Mouse (Mus musculus) gonadal fat pad, adult 2 months (tissue): ENCODE results near the gene Acap2. TPM values are rescaled to one million over a fixed set of nuclear protein-coding genes. Genes with fewer than 3 reads are reported as not detected.

ENCODE experiments used
- DNase-seq: peaks from one replicate; pipeline ENCODE4 v3.0.0-alpha.2; 2012; ENCODE audit warnings: low read depth
- polyA plus RNA-seq: library from polyadenylated mRNA; depleted of rRNA; stranded (reverse); fragments of >200 nt; gene quantifications from 2 replicates; pipeline ENCODE4 v1.2.3, GENCODE M21; 2012; rRNA removed

Gene Acap2
- polyA plus RNA-seq: 11.5 and 13.0 TPM in 2 replicates

- peak; percentile 67 for DNase-seq
Measured at GRCm38 (mm10) chr16:31200790-31201567, at the start of gene Acap2. Acap2 (minus strand) TSS chr16:31201245.

- peak; percentile 42 for DNase-seq
Measured at GRCm38 (mm10) chr16:31249401-31249800, 48.4 kb upstream of the Acap2 start.

DNA sequence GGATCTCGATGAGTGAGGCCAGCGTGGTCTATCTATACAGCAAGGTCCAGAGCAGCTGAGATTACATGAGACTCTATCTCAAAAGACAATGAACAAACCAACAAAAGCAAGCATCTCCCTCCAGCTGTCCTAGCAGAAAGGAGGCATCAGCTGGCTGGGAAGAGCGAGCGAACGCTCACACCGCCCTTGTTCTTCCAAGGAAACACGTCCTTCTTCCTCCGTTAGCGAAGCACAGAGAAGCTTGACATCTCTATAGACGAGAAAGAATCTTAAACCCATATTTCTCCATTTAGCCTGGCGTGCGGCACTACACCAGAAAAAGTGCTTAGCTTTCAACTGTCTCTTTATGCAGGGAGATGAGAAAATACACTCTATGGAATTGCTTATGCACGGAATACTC is 47.7 kb upstream of the Acap2 start:
- DNase-seq: no peak

GRCm38 (mm10) chr16:31247442-31247841 is 46.4 kb upstream of the Acap2 start:
- no peak for DNase-seq

DNA sequence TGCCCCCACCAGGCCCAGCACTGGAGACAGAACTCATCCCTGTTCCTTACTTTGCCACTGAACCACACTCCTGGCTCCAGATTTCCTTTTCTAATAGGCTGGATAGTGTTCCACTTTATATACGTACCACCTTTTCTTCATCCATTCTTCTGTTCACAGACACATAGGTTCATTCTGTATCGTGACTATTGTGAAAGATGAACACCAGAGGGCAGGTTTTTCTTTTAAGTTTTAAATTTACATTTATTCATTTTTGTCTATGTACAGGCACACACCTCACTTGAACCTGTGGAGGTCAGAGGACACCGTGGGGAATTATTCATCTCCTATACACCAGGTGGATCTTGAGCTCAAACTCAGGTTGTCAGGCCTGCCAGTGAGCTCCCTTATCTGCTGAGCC is 43.0 kb upstream of the Acap2 start:
- DNase-seq: no peak

DNA sequence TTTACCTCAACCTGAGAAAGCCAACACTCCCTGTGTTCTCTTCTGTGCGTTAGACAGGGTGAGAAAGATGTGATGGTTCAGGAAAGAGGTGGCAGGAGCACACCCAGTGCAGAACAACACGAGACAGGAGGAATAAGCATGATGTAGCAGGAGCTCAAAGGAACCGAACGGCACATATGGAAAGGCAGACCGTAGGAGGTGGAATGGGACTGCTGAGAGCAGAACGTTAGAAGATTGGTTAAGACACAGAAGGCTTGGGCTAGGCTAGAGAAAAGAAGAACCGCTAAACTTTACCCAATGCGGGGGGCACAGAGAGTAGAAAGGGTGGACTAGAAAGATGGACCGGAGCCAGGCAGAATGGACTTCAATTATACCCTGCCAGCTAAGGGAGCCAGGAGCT is 40.4 kb upstream of the Acap2 start:
- no peak for DNase-seq

DNA sequence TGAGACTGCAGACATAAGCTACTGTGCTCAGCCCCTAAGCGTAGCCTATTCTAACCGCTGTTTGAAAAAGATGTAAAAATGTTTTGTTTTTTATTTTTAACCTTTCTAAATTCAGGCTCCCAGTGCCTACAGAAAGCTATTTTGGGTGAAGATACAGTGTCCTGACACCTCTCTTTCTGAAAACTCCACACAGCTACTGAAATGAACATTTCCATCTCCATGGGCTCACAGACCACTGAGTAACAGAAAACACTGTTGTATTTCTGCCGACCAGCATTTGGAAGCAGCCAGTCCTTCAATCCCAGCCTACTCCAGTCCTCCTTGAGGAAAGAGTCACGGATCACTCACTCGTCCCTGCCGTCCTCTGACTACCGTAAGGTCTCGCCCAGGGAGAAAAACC is 39.5 kb upstream of the Acap2 start:
- DNase-seq: no peak

- no peak for DNase-seq
Measured at GRCm38 (mm10) chr16:31238281-31238680, 37.2 kb upstream of the Acap2 start.

DNA sequence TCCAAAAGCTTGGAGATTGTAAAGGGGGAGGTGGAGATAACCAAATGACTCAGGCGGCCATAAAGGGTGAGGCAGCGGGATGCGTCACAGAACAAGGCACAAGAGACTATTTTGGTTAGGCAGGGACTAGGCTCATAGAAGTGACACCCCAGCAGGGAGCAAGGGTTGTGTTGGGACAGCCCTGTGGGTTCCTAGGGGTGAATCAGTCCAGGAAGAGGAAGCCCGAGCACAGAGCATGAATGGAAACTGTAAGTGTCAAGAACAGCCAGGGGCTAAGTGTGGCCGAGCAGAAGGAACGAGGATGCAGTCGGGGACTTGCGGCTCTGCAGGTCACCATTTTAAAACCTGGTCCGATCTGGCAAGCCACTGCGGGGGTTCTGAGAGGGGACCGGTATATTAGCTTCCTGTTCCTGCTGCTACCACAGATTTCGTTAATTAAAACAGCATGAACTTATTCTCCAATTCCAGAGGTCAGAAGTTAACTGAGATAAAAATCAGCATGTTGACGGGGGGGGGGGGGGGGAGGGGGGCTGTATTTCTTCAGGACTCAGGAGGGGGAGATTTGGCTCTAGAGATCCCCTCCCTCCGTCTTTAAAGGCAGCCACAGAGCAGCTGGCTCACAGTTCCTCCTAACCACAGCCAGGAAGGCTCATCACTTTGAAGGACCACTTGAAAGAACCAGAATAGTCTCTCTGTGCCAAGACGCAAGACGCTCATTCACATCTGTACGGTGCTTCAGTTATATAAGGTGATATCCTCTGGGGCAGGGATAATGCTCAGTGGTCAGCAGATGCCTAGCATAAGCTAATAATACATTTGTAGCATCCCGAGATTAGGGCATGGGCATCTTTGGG is 34.6 kb upstream of the Acap2 start:
- no peak for DNase-seq

GRCm38 (mm10) chr16:31234808-31235456 is 33.9 kb upstream of the Acap2 start:
- no peak for DNase-seq

DNA sequence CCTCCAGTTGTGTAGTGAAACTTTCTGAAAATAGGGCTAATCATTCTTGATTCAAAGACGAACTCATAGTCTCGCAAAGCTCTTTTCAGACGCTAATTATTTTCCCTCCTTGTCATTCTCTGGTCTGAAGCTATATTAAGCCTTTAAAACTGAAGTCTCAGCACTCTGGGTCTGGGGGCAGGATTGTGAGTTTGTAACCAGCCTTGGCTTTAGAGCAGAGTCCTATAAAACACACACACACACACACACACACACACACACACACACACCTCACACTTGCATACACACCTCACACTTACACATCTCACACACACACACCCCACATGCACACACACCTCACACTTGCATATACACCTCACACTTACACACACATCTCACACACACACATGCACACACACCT is 33.3 kb upstream of the Acap2 start:
- no peak for DNase-seq

GRCm38 (mm10) chr16:31233541-31234339 is 32.7 kb upstream of the Acap2 start:
- DNase-seq: peak; percentile 92

- DNase-seq: no peak
Measured at GRCm38 (mm10) chr16:31233167-31233498, 32.1 kb upstream of the Acap2 start.

DNA sequence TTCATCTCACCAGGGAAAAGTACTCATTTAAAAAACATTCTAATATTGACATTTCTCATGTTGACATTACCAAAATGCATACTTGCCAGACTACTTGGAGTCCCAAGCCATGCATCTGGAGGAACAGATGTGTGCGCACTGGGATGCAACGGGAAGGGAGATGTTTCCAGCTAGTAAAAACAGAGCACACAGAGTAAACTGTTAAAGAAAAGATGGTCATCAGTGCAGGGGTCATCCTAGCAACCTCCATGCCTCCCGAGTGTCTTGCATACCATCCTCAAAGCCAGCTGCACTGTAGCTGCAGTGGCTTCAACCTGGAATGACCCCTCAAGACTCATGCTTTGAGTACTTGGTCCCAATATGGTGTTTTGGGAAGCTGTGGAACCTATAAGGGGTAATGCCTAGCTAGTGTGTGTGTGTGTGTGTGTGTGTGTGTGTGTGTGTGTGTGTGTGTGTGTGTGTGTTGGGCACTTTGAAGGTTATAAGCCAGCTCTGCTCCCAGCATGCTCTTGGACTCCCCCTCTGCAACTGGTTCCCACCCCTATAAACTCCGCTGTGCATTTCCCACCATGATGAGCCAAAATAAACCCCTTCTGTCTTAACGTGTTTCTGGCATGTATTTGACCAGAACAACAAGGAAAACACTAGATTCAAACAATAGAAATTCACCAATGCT is 31.6 kb upstream of the Acap2 start:
- no peak for DNase-seq

- DNase-seq: no peak
Measured at GRCm38 (mm10) chr16:31231591-31231990, 30.5 kb upstream of the Acap2 start.

GRCm38 (mm10) chr16:31227746-31228145 is 26.7 kb upstream of the Acap2 start:
- DNase-seq: no peak

- no peak for DNase-seq
Measured at GRCm38 (mm10) chr16:31215271-31215670, 14.2 kb upstream of the Acap2 start.

GRCm38 (mm10) chr16:31213463-31213862 is 12.4 kb upstream of the Acap2 start:
- no peak for DNase-seq

DNA sequence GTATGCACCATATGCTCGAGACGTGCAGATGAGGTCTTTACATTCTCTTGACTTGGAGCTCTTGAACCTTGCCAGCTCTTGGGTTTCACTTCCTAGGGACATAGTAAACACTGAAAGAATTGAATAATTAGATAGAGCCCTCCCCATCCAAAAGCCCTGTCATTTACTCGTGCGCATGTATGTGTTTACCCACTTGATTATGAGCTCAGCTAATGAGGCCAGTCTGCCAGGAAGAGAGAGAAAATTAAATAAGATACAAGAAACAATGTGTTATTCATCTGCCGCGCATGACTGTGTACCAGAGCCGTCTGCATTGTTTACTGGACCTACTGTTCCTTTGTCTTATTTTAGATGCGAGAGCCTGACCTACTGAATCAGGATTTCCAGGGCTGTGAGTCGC is 10.5 kb upstream of the Acap2 start:
- no peak for DNase-seq

DNA sequence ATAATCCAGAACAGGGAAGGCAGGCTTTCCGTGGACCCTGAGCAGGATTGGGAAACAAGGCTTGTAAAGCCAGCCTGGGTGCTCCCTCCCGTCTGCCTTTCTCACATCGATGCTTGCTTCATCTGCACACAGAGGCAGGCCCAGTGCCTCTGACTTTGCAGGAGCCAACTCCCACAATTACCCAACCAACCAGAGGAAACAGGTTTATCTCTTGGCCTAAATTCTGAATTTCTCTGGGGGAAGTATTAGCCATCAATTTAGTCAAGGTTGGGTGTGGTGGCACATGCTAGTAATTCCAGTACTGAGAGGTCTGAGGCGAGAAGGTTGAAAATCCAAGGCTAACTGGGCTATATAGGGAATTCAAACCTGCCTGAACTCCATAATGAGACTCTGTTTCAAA is 9.4 kb upstream of the Acap2 start:
- no peak for DNase-seq

DNA sequence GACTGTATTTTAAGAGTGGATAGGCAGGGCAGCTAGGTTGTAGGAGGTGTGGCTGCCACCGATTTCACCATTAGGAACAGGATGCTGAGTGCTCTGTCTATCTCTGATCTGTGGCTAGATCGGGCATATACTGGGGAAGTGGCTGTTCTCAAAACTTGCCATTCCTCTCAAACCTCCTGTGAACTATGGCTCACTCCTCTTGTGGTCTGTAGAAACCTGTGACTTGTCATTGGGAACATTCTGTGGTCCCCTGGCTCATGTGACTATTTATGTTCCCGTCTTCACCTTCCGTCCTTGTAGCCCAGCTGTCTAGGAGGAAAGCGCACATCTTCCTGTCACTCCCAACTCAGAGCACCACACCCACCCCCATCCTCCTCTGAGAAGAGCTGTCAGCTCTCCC is 8.9 kb upstream of the Acap2 start:
- no peak for DNase-seq
